Mouse (Mus musculus): ENCODE measurements around the gene Phtf2.
"Not testable (repeated sequence)": the region's sequence is repeated elsewhere in the genome, so short reads cannot be mapped to it uniquely, and the experiment has no call there.

Phtf2 gene

GRCm38 (mm10) chr5:20865193-20865755 is 16.6 kb downstream of the Phtf2 start:
- no peak for DNase-seq (ENCODE audit: low read depth, low spot score)

GRCm38 (mm10) chr5:20864216-20864969 is 17.5 kb downstream of the Phtf2 start:
- no peak for DNase-seq (ENCODE audit: low read depth, low spot score)

- DNase-seq (ENCODE audit: low read depth, low spot score) = no peak
These were observed 20.0 kb downstream of the Phtf2 start for GRCm38 (mm10) chr5:20861901-20862300.

GRCm38 (mm10) chr5:20860565-20860964 is 21.4 kb downstream of the Phtf2 start:
- no peak for DNase-seq (ENCODE audit: low read depth, low spot score)

GRCm38 (mm10) chr5:20858404-20858803 is 23.5 kb downstream of the Phtf2 start:
- no peak for DNase-seq (ENCODE audit: low read depth, low spot score)

- DNase-seq (ENCODE audit: low read depth, low spot score) = no peak
These were observed 26.9 kb downstream of the Phtf2 start for GRCm38 (mm10) chr5:20855066-20855465.

- no peak for DNase-seq (ENCODE audit: low read depth, low spot score)
These were observed 34.9 kb downstream of the Phtf2 start for GRCm38 (mm10) chr5:20847010-20847409.

- DNase-seq (ENCODE audit: low read depth, low spot score) = no peak
These were observed 38.1 kb downstream of the Phtf2 start for GRCm38 (mm10) chr5:20843816-20844215.

GRCm38 (mm10) chr5:20843405-20843804 is 38.5 kb downstream of the Phtf2 start:
- DNase-seq (ENCODE audit: low read depth, low spot score) = no peak

GRCm38 (mm10) chr5:20837082-20837481 is 44.8 kb downstream of the Phtf2 start:
- DNase-seq (ENCODE audit: low read depth, low spot score) = no peak

GRCm38 (mm10) chr5:20834399-20834798 is 47.5 kb downstream of the Phtf2 start:
- no peak for DNase-seq (ENCODE audit: low read depth, low spot score)

GRCm38 (mm10) chr5:20831433-20831832 is 50.5 kb downstream of the Phtf2 start:
- no peak for DNase-seq (ENCODE audit: low read depth, low spot score)

- DNase-seq (ENCODE audit: low read depth, low spot score) = no peak
These were observed 51.2 kb downstream of the Phtf2 start for GRCm38 (mm10) chr5:20830717-20831116.

- no peak for DNase-seq (ENCODE audit: low read depth, low spot score)
These were observed 60.3 kb downstream of the Phtf2 start for GRCm38 (mm10) chr5:20821647-20822046.

GRCm38 (mm10) chr5:20821122-20821521 is 60.8 kb downstream of the Phtf2 start:
- no peak for DNase-seq (ENCODE audit: low read depth, low spot score)

- DNase-seq (ENCODE audit: low read depth, low spot score) = no peak
These were observed 66.8 kb downstream of the Phtf2 start for GRCm38 (mm10) chr5:20815094-20815493.

- DNase-seq (ENCODE audit: low read depth, low spot score) = no peak
These were observed 71.5 kb downstream of the Phtf2 start for GRCm38 (mm10) chr5:20810449-20810848.

GRCm38 (mm10) chr5:20795932-20796331 is 86.0 kb downstream of the Phtf2 start:
- DNase-seq (ENCODE audit: low read depth, low spot score) = no peak

- DNase-seq (ENCODE audit: low read depth, low spot score) = no peak
These were observed 90.0 kb downstream of the Phtf2 start for GRCm38 (mm10) chr5:20791793-20792554.

- DNase-seq (ENCODE audit: low read depth, low spot score) = not testable (repeated sequence)
These were observed 95.5 kb downstream of the Phtf2 start for GRCm38 (mm10) chr5:20786471-20786870.

GRCm38 (mm10) chr5:20781116-20781515 is 100.8 kb downstream of the Phtf2 start:
- DNase-seq (ENCODE audit: low read depth, low spot score) = no peak

- DNase-seq (ENCODE audit: low read depth, low spot score) = no peak
These were observed 102.7 kb downstream of the Phtf2 start for GRCm38 (mm10) chr5:20779191-20779590.

Measured in mesoderm, embryonic 11.5 days (tissue).